Mouse (Mus musculus) urinary bladder, postnatal 14 days (tissue): ENCODE measurements around the gene Txn2.

Experiments used
- DNase-seq: peaks from one replicate; pipeline ENCODE4 v3.0.0; 2021; ENCODE audit warnings: low spot score

Gene Txn2

DNA sequence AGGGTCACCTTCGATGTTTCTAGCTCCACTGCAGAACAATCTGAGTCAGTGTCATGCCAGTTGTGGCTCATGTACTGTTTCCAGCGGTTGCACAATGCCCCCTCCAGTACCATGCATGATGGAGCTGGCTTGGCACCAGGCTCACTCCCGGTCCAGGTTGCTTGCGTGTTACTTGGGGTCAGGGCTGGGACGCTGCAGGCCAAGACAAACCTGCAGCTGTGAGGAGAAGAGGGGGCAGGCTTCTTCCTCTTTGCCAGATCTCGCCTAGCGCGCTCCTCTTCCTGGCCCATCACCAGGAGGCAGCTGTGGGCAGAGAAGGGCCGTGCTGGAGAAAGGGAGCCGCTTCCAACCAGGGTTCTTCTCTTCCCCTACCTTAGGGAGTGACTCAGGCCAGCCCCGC lies 5.5 kb upstream of the Txn2 start:
- no peak for DNase-seq

DNA sequence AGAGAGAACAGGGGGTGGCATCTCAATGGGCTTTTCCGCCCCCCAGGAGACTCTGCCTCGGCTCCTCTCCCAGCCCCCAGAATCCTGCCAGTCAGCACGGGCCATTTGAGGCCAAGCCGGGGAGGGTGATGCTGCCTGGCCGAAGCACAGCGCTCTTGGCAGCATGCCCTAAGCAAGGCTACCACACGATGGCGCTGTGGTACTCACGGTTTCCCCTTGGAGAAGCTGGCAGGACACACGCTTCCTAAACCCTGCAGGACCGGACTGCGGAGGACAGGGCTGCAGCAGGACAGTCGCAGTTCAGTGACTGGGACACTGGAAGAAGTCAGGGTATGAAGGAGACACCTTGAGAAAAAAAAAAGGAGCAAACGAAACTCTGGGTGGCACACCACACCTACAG lies 5.0 kb upstream of the Txn2 start:
- DNase-seq, result peak; percentile 99

DNA sequence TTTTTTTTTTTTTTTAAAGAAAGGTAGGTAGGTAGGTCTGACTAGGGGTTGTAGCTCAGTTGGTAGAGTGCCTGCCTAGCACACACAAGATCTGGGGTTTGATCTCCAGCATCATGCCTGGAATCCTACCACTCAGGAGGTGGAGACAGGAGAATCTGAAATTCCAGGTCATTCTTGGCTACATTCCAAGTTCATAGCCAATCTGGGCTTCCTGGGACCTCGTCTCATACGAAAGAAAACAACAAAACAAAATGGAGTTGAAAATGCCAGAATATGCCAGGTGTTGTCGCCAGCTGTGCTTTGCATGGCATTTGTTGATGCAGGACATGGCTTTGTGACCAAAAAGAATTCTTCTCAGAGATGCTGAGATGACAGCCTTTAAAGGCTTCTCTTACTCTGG lies 4.4 kb upstream of the Txn2 start:
- no peak for DNase-seq

DNA sequence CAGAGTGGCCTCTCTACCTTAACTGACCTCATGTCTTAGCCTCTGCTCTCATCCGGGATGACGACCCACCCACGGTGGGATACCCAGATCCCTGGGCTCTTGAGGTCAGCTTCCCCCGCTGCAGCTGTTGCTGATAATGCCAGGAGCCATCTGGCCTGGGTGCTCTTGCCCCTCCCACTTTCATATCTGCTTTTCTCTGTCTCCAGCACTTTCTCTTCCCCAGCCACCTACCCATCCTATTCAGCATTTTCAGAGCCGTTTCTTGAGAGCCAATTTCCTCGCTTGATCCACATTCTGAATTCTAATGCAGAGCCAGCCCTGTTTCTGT lies 2.8 kb upstream of the Txn2 start:
- no peak for DNase-seq

DNA sequence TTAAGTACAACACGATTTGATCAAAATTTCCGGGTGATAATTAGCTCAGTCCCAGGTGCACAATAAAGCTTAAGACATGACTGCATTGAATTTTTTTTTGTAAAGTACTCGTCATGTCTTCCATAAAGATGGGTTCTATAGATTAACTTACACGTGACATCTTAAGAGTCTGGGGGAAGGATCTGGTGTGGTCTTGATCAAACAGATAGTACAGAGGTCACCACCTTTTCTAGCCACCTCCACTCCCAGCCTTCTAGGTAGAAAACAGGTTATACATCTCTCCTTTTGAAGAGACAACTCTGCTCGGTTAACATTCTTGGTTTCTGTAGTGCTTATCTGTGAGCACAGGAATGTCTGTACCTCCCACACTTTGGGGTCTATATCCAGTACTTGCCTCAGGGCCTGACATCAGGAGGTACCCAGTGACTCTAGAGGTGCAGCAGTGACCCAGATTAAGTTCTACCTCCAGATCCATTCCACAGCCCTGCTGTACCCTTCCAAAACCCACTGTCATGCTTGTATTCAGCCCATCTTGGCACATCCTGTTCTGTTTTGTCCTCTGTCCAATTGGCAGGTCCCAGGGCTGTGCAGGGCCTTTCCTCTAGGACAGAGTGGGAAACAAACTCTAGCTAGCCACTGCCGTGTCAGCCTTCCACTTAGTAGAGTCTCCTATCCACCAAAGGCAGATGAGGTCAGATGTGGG lies 2.3 kb upstream of the Txn2 start:
- DNase-seq, result no peak

DNA sequence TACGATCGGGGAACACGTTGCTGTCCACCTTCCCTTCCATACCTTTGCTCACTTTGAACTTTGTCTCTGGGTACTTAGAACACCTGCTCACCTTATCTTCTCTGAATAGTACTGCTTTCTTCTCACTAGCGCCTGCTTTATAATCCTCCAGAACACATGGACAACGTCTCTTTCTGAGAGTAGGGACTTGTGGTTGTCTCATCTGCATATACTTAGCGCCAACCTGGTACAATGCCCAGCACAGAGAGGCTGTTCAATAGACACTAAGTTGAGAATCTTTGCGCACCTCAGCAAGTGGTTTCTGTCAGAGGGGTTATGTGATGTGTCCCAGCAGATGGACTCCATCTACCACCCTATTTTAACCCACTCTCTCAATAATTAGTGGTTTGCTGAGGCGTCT lies 998 bp upstream of the Txn2 start:
- no peak for DNase-seq

DNA sequence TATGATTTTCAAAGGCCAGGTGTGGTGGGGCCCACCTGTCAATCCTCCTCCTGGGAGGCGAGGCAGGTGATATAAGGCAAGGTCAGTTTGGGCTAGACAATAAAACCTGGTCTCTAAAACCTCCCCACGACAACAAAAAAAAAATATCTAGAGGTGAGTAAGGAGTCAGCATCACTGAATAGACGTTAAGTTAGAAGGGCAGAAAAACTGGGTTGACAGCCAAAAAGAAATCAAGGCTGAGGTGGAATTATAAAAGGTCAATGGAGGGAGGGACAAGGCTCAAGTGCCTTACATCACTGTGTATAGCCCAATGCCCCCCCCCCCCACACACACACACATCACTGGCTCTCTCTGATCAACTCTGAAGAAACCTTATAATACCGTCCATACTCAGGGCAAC lies 715 bp downstream of the Txn2 start:
- DNase-seq, result no peak

DNA sequence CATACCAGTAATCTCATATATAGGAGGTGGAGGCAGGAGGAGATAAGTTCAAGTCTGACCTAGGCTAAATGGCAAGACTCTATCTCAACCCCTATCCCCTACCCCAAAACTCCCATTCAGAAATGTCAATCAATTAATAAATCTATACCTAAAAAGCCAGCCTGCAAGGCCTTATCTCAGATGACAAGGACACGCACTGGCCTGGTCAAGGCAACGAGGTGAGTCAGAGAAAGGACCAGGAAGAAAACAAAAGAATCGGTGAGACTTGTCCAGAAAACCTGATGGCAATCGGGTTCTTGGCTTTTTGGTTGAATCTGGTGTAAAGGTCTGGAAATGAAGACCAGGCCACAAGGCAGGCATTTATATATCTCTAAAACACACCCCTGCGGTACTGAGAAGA lies 1.9 kb downstream of the Txn2 start:
- DNase-seq, result no peak

DNA sequence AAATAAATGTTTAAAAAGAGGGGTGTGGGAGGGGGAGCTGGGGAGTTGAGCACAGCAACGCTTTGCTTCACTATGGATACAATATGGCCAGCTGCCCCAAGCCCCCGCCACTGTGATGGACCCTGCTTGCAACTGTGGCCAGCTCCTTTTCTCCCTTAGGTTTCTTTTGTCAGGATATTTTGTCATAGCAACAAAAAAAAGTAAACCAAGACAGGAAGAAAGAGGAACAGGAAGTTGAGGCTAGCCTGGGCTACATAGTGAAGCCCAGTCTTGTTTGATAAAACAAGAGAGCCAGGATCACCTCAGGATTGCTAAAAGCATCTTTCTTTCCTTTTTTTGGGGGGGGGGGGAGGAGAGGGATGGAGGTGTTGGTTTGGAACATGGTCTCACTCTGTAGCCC lies 3.6 kb downstream of the Txn2 start:
- DNase-seq, result no peak

DNA sequence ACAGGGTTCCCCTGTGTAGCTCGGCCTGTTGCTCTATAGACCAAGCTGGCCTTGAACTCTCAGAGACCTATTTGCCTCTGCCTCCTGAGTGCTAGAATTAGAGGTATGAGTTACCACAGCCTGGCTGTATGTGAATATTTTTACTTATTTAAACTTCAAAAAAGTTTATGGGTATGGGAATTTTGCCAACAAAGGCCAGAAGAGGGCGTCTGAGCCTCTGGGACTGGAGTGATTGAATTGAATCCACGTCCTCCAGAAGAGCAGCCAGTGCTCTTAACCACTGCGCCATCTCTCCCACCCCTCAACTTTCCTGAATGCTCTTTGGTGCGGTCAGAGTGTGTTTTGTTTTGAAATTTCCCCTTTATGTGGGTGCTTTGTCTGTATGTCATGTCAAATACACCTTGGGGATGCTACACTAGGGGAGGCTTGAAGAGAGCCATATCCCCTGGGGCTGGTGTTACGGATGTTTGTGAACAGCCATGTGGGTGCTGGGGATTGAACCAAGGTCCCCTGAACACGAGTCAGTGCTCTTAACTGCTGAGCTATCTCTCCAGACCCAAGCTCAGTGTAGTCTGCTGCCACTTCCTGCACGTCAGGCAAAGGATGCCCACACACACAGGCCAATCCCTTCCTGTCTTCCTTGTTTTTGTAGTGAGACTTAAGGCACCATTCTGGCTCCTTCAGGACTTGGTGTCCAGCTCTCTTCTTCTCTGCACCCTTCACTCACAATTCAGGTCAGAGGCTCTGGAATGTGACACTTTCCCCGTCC lies 5.4 kb downstream of the Txn2 start:
- no peak for DNase-seq

DNA sequence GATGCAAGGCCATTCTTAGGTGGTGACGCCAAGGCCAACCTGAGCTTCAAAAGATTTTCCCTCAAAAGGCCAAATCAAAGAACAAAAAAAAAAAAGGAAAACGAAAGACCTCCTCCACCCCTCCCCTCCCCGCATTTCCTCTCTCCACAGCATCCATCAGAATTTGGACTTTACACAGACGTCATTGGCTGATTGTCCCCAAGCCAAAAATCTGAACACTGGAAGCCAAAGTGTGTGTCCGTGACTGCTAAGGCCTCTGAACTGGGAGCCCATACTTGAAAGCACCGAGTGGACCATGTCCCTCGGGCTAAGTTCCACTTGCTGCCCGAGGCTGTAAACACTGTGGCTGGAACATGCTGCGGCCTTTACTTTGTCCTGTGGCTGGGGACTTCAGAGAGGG lies 6.1 kb downstream of the Txn2 start:
- DNase-seq, result no peak

DNA sequence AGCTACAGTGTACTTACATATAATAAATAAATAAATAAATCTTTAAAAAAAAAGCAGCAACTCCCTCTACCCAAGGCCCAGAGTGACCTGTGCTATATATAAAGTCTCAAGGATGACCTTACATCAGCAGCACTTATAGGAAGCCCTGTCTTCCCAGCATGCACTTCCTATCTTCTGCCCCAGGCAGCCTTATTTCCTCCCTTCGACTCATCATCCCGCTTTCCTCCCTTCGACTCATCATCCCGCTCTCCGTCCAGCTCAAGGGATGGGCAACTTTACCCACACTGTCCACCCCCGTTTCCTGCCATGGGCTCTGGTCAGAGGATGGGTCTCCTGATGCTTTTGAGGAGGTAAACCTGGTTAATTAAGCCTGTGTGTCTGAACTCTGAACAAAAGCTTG lies 7.2 kb downstream of the Txn2 start:
- DNase-seq, result no peak

DNA sequence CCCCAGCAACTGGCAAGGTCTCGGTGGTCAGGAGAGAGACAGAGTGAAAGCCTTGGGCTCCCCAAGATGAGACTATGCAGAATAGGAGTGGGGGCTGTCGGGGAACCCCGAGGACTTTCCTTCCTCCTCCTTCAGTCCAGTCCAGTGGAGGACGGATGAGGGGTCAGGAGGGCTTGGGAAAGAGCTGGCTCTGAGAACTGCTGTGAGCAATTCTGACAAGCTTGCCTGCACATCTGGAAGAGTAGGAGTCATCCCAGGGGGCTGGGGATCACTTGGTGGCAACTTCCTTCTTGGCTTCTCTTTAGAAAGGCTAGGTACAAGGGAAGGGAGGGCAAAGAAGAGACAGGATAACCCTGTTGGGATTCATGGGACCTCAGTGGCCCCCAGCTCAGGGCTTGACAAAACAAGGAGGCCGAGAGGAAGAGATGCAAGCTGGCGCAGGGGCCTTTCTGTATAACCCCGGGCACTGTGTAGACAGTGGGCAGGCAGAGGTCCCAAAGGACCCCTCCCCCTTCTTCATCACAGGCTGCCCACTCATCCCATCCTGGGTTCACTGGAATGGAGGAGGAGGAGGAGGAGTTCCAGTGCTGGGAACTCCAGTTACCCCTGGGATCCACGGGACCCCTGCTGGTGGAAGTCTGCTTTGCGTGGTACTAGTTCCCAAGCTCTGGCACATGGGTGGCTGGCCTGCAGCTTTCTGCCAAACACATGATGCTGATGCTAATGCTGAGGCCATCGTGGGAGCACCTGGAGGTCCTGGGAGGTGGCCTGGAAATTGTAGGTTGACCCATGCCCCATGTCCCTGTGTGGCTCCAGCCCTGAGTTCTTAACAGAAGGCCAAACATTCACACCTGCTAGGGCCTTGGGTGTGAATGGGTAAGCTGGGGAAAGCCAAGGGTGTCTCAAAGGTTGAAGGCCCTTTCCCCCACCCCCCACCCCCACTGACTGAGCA lies 8.0 kb downstream of the Txn2 start:
- peak; percentile 42 for DNase-seq

DNA sequence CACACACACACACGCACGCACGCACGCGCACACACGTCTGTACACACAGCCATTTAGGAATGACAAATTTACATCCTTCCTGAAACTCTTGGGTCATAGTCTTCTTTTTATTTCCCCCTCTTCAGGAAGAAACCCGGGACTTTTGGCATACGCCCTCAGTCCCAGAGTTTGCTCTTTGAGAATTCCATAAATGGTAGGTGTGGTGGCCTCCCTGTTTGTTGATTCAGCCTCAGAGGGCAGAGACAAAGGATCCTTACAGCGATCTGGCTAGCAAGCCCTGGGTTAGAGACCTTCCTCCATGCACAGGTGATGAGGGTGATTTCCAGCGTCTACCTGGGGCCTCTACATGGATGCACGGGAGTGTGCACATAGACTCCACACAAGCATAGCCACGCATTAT lies 9.4 kb downstream of the Txn2 start:
- DNase-seq, result no peak

DNA sequence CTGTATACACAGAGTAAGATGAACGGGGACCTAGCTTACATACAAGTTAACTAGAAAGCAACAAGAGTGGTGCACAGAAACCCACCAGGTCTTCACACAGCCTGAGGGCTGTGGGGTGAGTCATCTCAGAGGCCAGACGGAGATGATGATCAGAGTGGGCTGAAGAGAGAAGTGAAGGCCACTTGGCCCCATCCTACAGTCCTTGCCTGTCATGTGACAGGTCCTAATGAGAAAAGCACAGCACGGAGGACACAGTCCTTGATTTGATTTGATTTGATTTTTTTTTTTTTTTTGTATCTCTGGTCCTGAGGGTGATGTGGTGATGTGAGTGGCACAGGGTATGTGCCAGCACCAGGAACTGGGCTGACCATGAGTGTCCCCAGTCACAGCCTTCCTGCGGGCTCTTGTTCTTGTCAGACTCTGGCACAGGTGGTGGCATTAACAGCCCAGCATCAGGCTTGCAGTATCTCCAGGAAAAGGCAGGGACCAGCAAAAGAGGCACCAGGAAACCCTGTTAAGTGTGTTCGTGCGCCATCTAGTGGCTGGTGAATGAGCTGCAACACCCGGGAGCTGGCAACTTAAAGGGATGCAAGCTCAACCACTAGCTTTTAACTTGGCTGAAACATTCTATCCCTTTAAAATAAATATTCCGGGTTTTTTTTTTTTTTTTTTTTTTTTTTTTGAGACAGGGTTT lies 11.8 kb downstream of the Txn2 start:
- peak; percentile 94 for DNase-seq

DNA sequence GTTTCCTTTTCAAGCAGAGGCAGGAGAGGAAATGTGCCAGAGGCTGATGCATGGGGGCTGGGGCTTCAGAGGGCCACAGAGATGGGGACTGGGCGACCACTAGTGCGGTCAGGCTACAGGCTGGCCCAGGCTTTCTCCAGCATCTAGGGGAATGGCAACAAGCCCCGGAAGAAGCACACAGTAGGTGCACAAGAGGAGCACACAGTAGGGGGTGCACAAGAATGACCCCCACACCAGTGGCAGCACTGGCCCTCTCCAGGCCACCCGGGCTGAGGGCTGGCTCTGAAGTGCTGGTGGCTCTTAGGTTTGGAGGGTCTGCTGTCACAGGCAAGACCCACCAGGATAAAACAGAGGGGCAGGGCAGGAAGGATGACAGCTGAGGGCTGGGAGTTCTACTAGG lies 13.5 kb downstream of the Txn2 start:
- no peak for DNase-seq

DNA sequence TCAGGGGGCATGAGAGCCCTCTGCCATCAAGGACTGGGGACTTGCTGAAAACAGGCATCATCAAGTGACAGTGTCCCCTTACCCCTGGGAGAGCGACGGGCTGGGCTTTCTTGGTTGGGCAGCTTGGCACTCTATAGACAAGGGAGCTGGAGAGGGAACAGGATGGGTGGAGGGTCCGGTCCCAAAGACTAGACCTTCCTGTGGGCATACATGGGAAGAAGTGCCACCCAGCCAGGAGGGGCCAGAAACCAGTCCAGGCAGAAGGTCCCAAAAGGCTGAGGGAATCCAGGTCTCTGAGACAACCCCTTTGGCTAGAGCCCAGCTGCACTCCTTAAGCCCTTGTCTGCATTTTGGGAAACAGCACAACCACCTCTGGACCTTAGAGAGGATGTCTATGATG lies 14.3 kb downstream of the Txn2 start:
- no peak for DNase-seq

DNA sequence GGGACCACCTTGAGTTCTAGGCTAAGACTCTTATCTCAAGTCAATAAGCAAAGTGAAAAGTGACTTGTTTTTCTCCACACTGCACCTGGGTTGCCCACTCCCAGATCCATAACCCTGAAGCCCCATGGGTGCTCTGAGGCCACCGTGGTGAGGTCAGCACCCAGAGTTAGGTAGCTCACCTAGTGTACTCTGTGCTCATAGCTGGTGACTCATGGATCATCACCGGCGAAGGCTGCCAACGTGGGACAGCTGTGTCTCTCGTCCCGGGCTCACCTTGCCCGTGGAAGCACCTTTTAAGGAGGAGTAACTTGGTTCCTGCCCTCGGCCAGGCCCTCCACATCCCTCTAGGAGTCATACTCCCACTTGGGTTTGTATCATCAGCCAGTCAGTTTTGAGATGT lies 15.8 kb downstream of the Txn2 start:
- no peak for DNase-seq

DNA sequence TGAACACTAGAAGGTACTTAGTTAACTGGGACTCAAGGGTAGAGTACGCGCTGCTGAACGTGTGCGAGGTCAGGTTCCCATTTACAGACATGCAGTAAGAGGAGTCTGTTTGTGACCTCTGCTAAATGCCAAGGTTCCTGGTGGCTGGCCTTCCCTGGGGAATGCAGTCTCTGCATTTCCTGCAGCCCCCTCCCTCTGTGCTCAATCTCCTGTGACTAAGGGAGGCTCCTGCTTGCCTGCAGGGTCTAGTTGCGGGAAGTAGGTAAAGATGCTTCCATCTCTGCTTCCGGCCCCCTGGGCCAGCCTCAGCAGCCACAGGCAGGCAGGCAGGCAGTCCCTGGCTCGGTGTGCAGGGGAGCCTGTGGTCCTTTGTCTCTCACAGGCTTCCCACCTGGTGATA lies 16.2 kb downstream of the Txn2 start:
- no peak for DNase-seq

DNA sequence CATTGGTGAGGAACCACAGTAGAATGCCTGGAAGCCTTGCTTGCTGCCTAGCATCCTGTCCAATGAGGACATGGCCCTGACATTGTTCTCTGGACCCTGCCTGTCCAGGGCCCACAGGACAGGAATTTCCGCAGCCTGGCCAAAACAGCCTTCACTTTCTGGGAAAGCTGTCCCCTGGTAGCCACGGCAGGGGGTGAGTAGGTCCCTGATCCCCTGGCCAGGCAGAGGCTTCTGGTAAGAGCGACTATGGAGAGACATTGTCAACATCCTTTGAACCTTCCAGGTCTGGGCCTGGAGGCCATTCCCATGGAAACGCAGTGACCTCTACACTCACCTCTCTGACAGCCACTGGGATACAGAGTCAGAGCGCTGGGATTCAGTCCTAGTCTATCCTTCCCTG lies 16.8 kb downstream of the Txn2 start:
- no peak for DNase-seq

DNA sequence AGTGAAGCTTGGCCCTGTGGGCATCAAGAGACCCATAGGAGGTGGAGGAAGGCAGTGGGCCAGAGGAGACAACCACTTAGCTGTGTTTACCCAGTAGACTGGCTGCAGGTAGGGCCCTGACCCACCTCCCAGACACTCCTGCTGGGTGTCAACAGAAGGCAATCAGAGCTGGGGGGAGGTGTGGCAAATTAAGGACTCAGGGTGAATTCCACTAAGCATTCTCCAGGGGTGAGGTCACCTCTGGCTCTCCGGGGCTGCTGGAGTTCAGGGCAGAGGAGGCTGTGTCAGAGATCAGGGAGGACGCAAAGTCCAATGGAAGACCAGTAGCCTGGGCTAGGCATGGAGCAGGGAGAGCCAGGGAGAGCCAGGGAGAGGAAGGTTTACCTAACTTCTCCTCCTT lies 17.7 kb downstream of the Txn2 start:
- peak; percentile 63 for DNase-seq
